Mouse (Mus musculus): ENCODE measurements around the gene Tepsin. TPM values are rescaled to one million over a fixed set of nuclear protein-coding genes. Genes with fewer than 3 reads are reported as not detected.

The Tepsin gene
- polyA plus RNA-seq, 1 experiment, result 10.3 TPM

GRCm38 (mm10) chr11:120111033-120111432 is 12.5 kb upstream of the Tepsin start:
- no peaks in the 10 kb centered on the region for H3K79me2 ChIP-seq (ENCODE audit: control insufficient read depth, insufficient read depth)
- H3ac ChIP-seq (ENCODE audit: control insufficient read depth, insufficient read length), result no peak overlapping the region
- no peak for TF ChIP-seq TCF3 (IDR thresholded peaks at IDR 0.05; ENCODE audit: insufficient read length, low read depth)
- TF ChIP-seq MYOG (IDR thresholded peaks at IDR 0.05; ENCODE audit: control insufficient read depth in 1 of 3, insufficient read depth in 1 of 3, insufficient read length in 2 of 3, low read depth in 2 of 3), result no peak
- TF ChIP-seq USF1 (IDR thresholded peaks at IDR 0.05; ENCODE audit: low read depth), result no peak
- TF ChIP-seq MAX (IDR thresholded peaks at IDR 0.05; ENCODE audit: low read depth), result no peak
- no peak for TF ChIP-seq MYOD1 (IDR thresholded peaks at IDR 0.05; ENCODE audit: control insufficient read depth in 1 of 3, insufficient read length in 2 of 3, low read depth in 2 of 3)
- no peak for TF ChIP-seq POLR2A (IDR thresholded peaks at IDR 0.05; ENCODE audit: insufficient read length, low read depth)
- no peak overlapping the region for H3K4me3 ChIP-seq
- H3K4me2 ChIP-seq (ENCODE audit: low read depth), result no peak overlapping the region
- H3K36me3 ChIP-seq (ENCODE audit: control insufficient read depth, insufficient read depth), result no peaks in the 10 kb centered on the region
- no peaks in the 10 kb centered on the region for H3K27me3 ChIP-seq (ENCODE audit: control insufficient read depth, insufficient read depth, insufficient read length)

DNA sequence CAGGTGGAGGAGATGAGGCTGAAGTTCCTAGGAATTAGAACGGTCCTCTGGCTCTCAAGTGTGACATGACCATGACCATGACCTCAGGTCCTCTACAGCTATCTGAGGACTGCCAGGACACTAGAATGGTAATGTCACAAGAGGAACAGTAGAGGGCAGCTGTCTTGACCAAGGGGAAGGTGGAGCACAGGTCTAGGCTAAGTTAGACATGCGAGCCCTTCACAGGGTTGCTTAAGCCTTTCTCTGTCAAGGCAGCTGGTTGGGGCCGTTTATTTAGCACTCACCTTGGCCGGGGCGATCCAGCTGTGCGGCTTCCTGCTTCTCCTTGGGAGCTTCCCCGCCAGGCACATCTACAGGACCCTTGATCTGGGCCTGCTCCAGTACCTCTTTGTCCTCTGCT is 12.0 kb upstream of the Tepsin start:
- Histone ChIP-seq H3K79me2 (ENCODE audit: control insufficient read depth, insufficient read depth) (no peaks in the 10 kb centered on the region), H3K36me3 (ENCODE audit: control insufficient read depth, insufficient read depth) (no peaks in the 10 kb centered on the region), H3K4me3 (no peak overlapping the region)

DNA sequence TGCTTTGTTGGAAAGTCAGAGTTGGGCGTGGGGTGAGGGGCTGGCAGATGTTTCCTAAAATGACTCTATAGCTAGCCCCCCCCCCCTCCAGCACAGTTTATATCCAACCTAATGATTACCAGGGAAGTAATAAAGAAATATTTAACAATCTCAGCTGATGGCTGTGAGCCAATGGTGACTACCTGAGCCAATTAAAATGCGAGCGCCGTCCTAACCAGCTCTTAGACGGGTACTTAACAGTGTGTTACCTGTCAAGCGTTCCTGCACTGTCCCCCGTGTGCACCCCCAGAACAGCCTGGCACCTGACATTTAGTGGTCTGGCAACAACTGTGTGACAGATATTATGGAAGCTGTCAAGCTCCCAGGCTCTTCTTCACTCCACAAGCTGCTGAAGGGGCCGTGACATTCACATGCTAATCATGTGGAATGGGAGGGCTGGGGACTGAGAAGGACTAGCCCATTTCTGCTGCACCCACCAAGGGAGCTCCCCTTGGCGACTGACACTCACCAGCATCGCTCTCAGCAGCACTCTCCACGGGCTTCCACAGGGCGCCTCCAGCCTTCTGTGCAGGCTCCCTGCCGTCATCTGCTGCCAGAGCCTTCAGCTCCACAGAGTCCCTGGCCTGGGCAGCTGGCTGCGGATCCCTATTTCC is 11.2 kb upstream of the Tepsin start:
- no peaks in the 10 kb centered on the region for H3K79me2 ChIP-seq (ENCODE audit: control insufficient read depth, insufficient read depth)
- H3K4me2 ChIP-seq (ENCODE audit: low read depth), result no peak overlapping the region
- no peak overlapping the region for H3K4me3 ChIP-seq
- H3K36me3 ChIP-seq (ENCODE audit: control insufficient read depth, insufficient read depth), result no peaks in the 10 kb centered on the region
- H3K27me3 ChIP-seq (ENCODE audit: control insufficient read depth, insufficient read depth, insufficient read length), result no peaks in the 10 kb centered on the region
- TF ChIP-seq SRF (IDR thresholded peaks at IDR 0.05; ENCODE audit: control insufficient read depth, insufficient read length, low read depth), result no peak
- no peak for TF ChIP-seq TCF3 (IDR thresholded peaks at IDR 0.05; ENCODE audit: insufficient read length, low read depth)
- TF ChIP-seq USF1 (IDR thresholded peaks at IDR 0.05; ENCODE audit: low read depth), result no peak
- no peak for TF ChIP-seq MYOD1 (IDR thresholded peaks at IDR 0.05; ENCODE audit: control insufficient read depth in 1 of 3, insufficient read length in 2 of 3, low read depth in 2 of 3)
- TF ChIP-seq POLR2AphosphoS2 (IDR thresholded peaks at IDR 0.05; ENCODE audit: insufficient read length, low read depth), result no peak
- TF ChIP-seq E2F4 (IDR thresholded peaks at IDR 0.05; ENCODE audit: insufficient read depth), result no peak
- no peak for TF ChIP-seq MYOG (IDR thresholded peaks at IDR 0.05; ENCODE audit: control insufficient read depth in 1 of 3, insufficient read depth in 1 of 3, insufficient read length in 2 of 3, low read depth in 2 of 3)
- H3ac ChIP-seq (ENCODE audit: control insufficient read depth, insufficient read length), result no peak overlapping the region

More for the DNA sequence above, 12.0 kb upstream of the Tepsin start:
- TF ChIP-seq SRF (IDR thresholded peaks at IDR 0.05; ENCODE audit: control insufficient read depth, insufficient read length, low read depth) (no peak), POLR2A (IDR thresholded peaks at IDR 0.05; ENCODE audit: insufficient read length, low read depth) (no peak), MAX (IDR thresholded peaks at IDR 0.05; ENCODE audit: low read depth) (no peak), CEBPB (IDR thresholded peaks at IDR 0.05; ENCODE audit: insufficient read depth, poor library complexity, severe bottlenecking) (no peak), POLR2AphosphoS2 (IDR thresholded peaks at IDR 0.05; ENCODE audit: insufficient read length, low read depth) (no peak), TCF12 (IDR thresholded peaks at IDR 0.05; ENCODE audit: insufficient read depth, poor library complexity, severe bottlenecking) (no peak)
- Histone ChIP-seq H3ac (ENCODE audit: control insufficient read depth, insufficient read length) (no peak overlapping the region), H3K4me2 (ENCODE audit: low read depth) (no peak overlapping the region), H3K27me3 (ENCODE audit: control insufficient read depth, insufficient read depth, insufficient read length) (no peaks in the 10 kb centered on the region)

GRCm38 (mm10) chr11:120107796-120108195 is 9.3 kb upstream of the Tepsin start:
- no peak overlapping the region for H3K4me2 ChIP-seq (ENCODE audit: low read depth)
- H3K36me3 ChIP-seq (ENCODE audit: control insufficient read depth, insufficient read depth), result no peaks in the 10 kb centered on the region
- H3K4me3 ChIP-seq, result no peak overlapping the region
- no peak for TF ChIP-seq REST (IDR thresholded peaks at IDR 0.05; ENCODE audit: insufficient read depth, insufficient read length)
- no peak for TF ChIP-seq USF1 (IDR thresholded peaks at IDR 0.05; ENCODE audit: low read depth)
- TF ChIP-seq E2F4 (IDR thresholded peaks at IDR 0.05; ENCODE audit: insufficient read depth), result no peak
- no peak for TF ChIP-seq TCF12 (IDR thresholded peaks at IDR 0.05; ENCODE audit: insufficient read depth, poor library complexity, severe bottlenecking)
- no peak for TF ChIP-seq POLR2A (IDR thresholded peaks at IDR 0.05; ENCODE audit: insufficient read length, low read depth)
- TF ChIP-seq CEBPB (IDR thresholded peaks at IDR 0.05; ENCODE audit: insufficient read depth, poor library complexity, severe bottlenecking), result no peak
- no peak for TF ChIP-seq SRF (IDR thresholded peaks at IDR 0.05; ENCODE audit: control insufficient read depth, insufficient read length, low read depth)
- no peak for TF ChIP-seq TCF3 (IDR thresholded peaks at IDR 0.05; ENCODE audit: insufficient read length, low read depth)
- TF ChIP-seq MYOG (IDR thresholded peaks at IDR 0.05; ENCODE audit: control insufficient read depth in 1 of 3, insufficient read depth in 1 of 3, insufficient read length in 2 of 3, low read depth in 2 of 3), result no peak
- TF ChIP-seq MYOD1 (IDR thresholded peaks at IDR 0.05; ENCODE audit: control insufficient read depth in 1 of 3, insufficient read length in 2 of 3, low read depth in 2 of 3), result no peak
- TF ChIP-seq POLR2AphosphoS2 (IDR thresholded peaks at IDR 0.05; ENCODE audit: insufficient read length, low read depth), result no peak
- TF ChIP-seq MAX (IDR thresholded peaks at IDR 0.05; ENCODE audit: low read depth), result no peak
- H3K79me2 ChIP-seq (ENCODE audit: control insufficient read depth, insufficient read depth), result no peaks in the 10 kb centered on the region
- H3K27me3 ChIP-seq (ENCODE audit: control insufficient read depth, insufficient read depth, insufficient read length), result no peaks in the 10 kb centered on the region
- no peak overlapping the region for H3ac ChIP-seq (ENCODE audit: control insufficient read depth, insufficient read length)

- TF ChIP-seq MYOD1 (IDR thresholded peaks at IDR 0.05; ENCODE audit: control insufficient read depth in 1 of 3, insufficient read length in 2 of 3, low read depth in 2 of 3) (no peak), SRF (IDR thresholded peaks at IDR 0.05; ENCODE audit: control insufficient read depth, insufficient read length, low read depth) (no peak), TCF3 (IDR thresholded peaks at IDR 0.05; ENCODE audit: insufficient read length, low read depth) (no peak), POLR2A (IDR thresholded peaks at IDR 0.05; ENCODE audit: insufficient read length, low read depth) (no peak), TCF12 (IDR thresholded peaks at IDR 0.05; ENCODE audit: insufficient read depth, poor library complexity, severe bottlenecking) (no peak), USF1 (IDR thresholded peaks at IDR 0.05; ENCODE audit: low read depth) (no peak), MAX (IDR thresholded peaks at IDR 0.05; ENCODE audit: low read depth) (no peak), REST (IDR thresholded peaks at IDR 0.05; ENCODE audit: insufficient read depth, insufficient read length) (no peak), POLR2AphosphoS2 (IDR thresholded peaks at IDR 0.05; ENCODE audit: insufficient read length, low read depth) (no peak), MYOG (IDR thresholded peaks at IDR 0.05; ENCODE audit: control insufficient read depth in 1 of 3, insufficient read depth in 1 of 3, insufficient read length in 2 of 3, low read depth in 2 of 3) (no peak), CEBPB (IDR thresholded peaks at IDR 0.05; ENCODE audit: insufficient read depth, poor library complexity, severe bottlenecking) (no peak)
- H3K27me3 ChIP-seq (ENCODE audit: control insufficient read depth, insufficient read depth, insufficient read length), result no peaks in the 10 kb centered on the region
Measured at GRCm38 (mm10) chr11:120107026-120107425, 8.5 kb upstream of the Tepsin start.

More at GRCm38 (mm10) chr11:120107026-120107425, 8.5 kb upstream of the Tepsin start:
- Histone ChIP-seq H3K4me2 (ENCODE audit: low read depth) (no peak overlapping the region), H3K4me3 (no peak overlapping the region), H3K79me2 (ENCODE audit: control insufficient read depth, insufficient read depth) (no peaks in the 10 kb centered on the region), H3K36me3 (ENCODE audit: control insufficient read depth, insufficient read depth) (no peaks in the 10 kb centered on the region), H3ac (ENCODE audit: control insufficient read depth, insufficient read length) (no peak overlapping the region)

Measured in myocyte (in vitro differentiated cells).